Mouse (Mus musculus) small intestine, adult 2 months (tissue): ENCODE data around the gene Tcf12.

Experiments used
- CTCF ChIP-seq: fragments of 200-500 bp; IDR thresholded peaks from 2 replicates; pipeline ENCODE4 v1.5.1; 2012; ENCODE audit warnings: low read depth, mild to moderate bottlenecking, control low read depth, inconsistent platforms, low read length, moderate library complexity, mixed read lengths; ENCODE audit not compliant: insufficient replicate concordance, insufficient read length; ENCODE audit errors: extremely low read depth
- POLR2A ChIP-seq: fragments of 200-500 bp; IDR thresholded peaks from 2 replicates; pipeline ENCODE4 v1.6.1; 2012; ENCODE audit warnings: low read depth, mild to moderate bottlenecking, control low read depth, inconsistent platforms, low read length, moderate library complexity

GRCm38 (mm10) chr9:71944801-71945200 lies 166.9 kb downstream of the Tcf12 start:
- TF ChIP-seq CTCF (no peak), POLR2A (no peak)
